Mouse (Mus musculus) cerebellum, adult 11 months (tissue): ENCODE results near the gene Cers6.

ENCODE experiments used
- DNase-seq: peaks from one replicate; pipeline ENCODE4 v3.0.0; 2022

Gene Cers6

DNA sequence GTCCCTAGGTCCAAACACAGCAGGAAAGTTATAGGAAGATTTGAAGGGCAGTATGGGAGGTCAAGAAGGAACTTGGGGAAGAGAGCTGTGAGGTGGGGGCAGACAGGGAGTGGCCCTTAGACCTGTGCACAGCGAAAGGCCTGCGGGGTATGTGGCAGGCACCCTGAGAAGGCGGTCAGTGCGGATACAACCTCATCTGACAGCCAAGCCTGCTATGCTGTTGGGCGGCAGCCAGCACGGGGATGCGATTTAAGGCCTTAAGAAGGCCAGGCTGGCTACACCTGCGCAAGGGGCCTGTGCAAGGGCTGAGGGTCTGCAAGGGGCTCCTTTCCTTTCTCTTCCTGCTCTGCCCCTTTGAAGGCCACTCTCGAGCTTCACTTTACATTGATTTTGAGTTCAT, 63.1 kb downstream of the Cers6 start:
- DNase-seq, result peak; percentile 72

GRCm38 (mm10) chr2:68925542-68925941, 64.3 kb downstream of the Cers6 start:
- no peak for DNase-seq

- DNase-seq, result no peak
These were observed 65.9 kb downstream of the Cers6 start for GRCm38 (mm10) chr2:68926913-68927790.

GRCm38 (mm10) chr2:68932240-68932639, 71.0 kb downstream of the Cers6 start:
- DNase-seq, result no peak

DNA sequence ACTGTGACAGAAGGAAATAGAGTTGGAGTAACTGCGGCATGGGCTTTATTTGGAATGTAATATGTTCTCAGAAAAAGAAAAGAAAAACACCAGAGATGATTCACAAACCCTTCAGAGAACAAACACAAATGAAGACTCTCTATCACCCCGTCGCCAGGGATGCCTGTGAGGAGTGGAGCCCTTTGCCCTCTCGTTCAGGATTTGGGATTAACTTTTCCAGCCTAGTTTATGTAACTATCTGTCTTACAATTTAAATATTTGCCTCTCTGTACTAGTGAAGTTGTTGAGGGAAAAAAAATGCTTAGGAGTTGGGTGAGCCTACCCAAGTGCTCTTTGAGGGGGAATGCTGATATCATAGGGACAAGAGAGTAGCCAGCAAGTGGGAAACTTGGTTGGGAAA, 71.4 kb downstream of the Cers6 start:
- DNase-seq, result no peak

DNA sequence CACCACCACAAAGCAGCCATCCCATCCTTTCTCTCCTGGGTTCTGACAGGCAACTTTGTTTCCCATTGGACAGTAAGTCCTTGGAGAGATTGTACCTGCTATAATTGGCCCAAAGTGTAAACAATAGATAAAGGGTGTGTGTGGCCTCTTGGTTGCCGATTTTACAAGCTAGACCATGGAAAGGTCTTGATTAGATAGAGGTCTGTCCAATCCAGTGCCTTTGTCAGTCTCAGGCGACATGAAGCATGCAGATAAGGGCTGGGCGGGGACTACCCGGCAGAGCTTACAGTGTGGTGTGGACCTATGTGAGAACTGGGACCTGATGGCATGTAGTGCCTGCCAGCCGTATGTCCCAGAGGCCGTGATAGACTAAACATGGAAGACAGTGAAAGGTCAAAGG, 73.4 kb downstream of the Cers6 start:
- no peak for DNase-seq

DNA sequence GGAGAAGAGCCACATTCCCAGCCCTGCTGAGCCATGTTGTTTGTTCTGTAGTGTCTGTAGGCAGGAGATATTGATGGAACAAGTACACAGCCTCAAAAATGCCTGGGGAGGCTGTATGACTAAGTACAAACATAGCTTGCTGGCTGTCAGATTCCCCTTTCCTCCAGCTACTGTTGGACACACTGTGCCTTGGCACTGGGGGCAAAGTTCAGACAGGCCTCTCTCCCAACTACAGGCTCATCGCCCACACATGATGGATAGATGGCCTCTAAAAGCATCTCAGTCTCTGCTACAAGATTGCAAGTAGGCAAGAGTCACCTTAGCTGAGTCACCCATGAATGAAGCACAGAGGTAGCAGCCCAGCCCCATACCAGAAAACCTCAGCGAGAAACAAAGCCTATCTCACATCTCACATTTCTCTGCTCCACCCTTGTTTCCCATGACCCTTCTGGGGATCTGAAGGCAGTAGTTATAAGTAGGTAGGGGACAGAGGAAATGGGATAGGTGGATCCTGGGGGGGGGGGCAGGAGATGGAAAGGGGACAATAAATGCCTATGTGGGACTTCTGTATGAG, 74.6 kb downstream of the Cers6 start:
- DNase-seq, result no peak

GRCm38 (mm10) chr2:68936773-68937172, 75.5 kb downstream of the Cers6 start:
- DNase-seq, result no peak

DNA sequence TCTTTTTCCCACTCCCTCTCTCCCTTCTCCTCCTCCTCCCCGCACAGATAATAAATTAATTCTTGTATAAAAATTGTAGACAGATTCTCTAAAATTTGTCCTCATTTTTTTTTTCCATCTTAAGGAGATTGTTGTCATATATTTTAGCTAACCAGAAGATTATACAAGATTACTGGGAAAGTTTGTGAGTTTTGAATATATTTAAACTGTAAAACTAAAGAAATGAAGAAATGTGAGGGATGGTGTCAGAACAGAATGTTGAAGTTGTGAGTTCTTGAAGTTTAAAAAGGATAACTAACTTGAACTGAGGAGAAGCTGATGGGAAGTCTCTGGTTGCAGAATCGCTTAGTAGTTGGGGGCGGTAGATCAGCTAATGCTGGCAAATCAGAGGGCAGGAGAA, 76.6 kb downstream of the Cers6 start:
- no peak for DNase-seq

- no peak for DNase-seq
These were observed 83.7 kb downstream of the Cers6 start for GRCm38 (mm10) chr2:68944898-68945297.

DNA sequence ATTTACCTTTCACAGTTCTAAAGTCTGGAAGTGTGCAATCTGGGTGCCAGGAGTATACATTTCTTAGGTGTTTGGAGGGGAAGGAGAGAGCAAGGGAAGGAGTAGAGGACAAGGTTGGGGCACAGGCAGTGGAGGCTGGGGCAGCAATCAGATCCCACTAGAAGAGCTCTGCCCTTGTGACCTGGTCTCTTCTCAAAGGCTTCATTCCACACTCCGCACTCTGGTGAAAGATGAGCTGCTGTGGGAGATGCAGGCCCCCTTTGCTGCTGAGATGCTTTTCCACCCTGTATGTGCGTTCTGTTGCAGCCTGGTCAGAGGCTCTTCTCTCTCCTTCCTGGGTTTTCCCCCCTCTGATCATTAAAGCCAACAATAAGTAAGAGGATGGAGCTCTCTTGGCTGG, 84.7 kb downstream of the Cers6 start:
- no peak for DNase-seq

DNA sequence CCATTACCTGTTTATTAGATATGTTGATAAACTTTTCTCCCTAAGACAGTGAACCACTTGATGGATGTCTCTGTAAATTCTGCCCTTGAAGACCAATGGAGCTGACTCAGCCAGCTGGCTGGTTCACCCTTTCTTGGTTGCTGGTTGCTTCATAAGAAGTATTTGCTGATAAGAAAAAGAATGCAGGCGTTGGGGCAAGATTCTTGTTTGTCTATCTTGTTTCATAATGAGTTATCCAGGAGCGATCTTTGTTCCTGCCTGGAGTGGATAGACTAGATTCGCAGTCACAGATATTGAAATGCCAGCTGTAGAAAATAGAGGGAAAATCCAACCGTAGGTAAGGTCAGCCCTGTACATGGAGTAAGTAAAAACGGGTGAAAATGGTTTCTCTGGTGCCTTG, 85.6 kb downstream of the Cers6 start:
- no peak for DNase-seq

GRCm38 (mm10) chr2:68949137-68949536, 87.9 kb downstream of the Cers6 start:
- DNase-seq, result no peak

GRCm38 (mm10) chr2:68949728-68950127, 88.5 kb downstream of the Cers6 start:
- DNase-seq, result no peak

DNA sequence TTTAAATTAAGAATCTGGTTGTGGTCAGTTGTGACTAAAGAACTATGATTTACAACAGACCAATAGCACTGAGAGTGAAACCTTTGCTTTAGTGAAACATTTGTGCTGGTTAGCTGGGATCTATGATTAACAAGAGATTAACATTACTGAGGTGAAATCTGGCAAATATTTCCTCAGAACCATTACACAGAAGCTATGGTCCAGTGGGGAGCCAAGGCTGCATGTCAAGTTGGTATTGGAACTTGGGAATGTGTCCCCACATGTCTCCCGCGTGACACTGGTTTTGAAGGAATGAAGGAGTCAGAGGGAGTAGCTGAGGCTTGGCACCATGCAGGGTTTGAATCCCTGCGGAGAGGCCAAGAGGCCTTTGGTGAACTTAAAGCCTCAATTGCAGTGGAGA, 90.5 kb downstream of the Cers6 start:
- no peak for DNase-seq

DNA sequence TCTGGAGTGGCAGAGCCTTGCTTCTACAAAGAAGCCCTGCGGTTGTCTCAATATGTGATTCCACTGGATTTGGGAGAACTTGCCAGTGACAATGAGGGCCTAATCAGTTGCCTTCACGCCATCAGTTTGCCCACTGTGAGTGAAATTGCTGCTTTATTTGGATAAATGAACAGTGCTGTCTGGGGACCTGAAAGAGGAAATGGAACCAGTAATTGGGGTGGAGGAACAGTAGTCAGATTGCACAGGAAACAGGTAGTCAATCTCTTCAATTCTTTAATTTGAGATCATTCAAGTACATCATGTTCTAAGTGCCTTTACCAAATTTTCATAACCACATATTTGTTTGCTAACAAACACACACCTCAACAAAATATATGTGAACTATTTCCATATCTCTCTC, 92.4 kb downstream of the Cers6 start:
- no peak for DNase-seq

DNA sequence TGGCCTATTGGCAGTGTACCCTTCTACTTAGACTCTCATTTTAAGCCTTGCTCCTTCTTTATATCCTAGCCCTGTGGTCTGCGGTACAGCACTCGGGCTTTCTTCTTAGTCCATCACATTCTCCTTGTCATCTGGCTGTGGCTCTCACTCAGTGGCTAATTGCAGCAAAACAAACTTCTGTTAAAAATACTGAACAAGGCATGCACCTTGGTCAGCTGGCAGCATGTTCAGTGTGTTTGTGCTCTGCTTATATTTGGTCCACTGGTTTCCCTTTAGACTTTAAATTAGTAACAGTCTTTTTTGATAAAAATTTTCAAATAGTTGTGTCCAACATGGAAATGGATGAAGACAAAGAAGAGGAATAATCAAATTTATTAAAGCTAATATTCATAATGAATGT, 94.3 kb downstream of the Cers6 start:
- DNase-seq, result no peak

GRCm38 (mm10) chr2:68956146-68956545, 94.9 kb downstream of the Cers6 start:
- DNase-seq, result no peak

DNA sequence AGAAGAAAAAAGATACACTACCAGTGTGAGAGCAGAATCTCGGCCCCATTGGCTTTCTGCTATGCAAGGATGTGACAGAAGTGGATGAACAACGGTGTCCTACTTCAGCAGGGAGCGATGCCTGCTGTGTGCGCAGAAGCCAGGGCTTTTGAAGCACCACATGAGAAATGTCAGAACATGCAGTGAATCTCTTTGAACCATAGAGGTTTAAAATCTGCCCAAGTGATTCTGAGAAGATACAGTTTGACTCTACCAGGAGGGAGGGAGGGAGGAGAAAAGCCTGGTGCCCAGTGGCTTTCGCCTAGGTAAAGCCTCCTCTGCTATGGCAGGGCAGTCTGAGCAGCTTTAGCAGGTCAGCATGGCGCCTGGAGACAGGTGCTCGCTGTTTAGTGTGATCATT, 96.6 kb downstream of the Cers6 start:
- peak; percentile 31 for DNase-seq

DNA sequence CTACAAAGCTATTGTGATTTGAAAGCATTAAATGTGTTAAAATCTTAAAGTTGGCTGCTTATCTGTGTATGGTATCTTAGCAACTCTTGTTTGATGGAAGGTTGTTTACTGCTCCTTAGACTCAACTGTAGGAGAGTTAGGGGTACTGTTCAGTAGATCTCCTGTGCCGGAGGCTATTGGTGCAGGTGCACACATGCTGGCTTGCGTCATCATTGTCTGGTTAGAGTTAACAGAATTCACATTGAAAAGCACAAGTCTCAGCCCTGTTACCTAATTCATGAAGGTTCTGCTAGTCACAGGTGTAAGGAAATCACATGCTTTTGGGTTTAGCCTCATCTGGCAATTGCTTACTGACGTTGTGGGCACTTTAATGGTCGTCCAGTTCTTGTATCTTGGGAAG, 98.3 kb downstream of the Cers6 start:
- DNase-seq, result no peak

DNA sequence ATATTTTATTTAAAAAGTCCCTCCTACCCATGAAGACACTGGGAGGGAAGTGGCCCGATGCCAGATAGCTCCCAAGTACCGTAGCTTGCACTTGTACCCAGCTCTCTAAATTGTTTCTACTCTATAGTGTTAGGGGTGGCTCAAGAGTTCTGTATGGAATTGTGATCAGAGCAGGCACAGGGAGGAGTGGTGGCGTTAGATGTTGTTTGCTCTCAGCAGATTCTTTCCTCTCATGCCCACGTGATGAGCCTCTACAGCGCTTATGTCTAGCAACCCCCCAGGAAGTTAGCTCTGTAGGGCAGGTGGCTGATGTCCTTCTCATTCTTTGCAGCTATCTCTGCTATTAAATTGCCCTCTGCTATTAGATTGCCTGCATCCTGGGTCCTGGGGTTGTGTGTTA, 98.8 kb downstream of the Cers6 start:
- DNase-seq, result no peak

- no peak for DNase-seq
These were observed 99.4 kb downstream of the Cers6 start for GRCm38 (mm10) chr2:68960620-68961019.

- no peak for DNase-seq
These were observed 105.1 kb downstream of the Cers6 start for GRCm38 (mm10) chr2:68966360-68966759.

DNA sequence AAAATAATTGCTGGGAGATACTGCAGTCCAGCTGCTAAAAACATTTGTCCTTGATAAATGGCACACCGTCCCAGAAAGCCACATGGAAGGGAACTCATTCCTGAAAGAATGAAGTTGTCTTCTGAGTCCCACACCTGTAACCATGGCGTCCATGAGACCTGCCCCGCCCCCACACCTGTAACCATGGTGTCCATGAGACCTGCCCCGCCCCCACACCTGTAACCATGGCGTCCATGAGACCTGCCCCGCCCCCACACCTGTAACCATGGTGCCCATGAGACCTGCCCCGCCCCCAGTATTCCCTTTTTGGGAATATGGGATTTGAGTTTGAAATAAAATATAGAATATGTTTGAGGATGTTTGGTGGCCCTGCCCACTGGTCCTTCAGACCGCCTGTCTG, 106.8 kb downstream of the Cers6 start:
- no peak for DNase-seq

GRCm38 (mm10) chr2:68971840-68972239, 110.6 kb downstream of the Cers6 start:
- no peak for DNase-seq
